In the genomic region with DNA sequence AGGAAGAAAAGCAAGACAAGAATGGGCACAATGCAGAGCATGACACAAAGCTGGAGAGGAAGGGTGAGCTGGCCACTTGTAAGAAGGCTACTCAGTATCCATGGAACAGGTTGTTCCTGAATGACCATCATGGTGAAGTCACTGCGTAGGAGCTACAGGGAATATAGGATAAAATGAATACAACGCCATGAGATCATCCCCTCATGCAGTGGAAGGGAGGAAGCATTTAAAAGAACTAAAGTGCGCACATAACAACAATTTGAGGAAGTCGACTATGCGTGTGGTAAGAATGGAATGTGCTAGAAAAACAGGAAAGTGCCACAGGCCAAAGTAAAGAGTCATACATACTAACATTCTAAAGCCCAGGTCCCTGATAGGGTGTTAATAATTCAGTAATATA, we compare ENCODE assay signal across 14 mouse cellular contexts.
DNase-seq lines count a peak whose midpoint lies in the region; ATAC-seq and TF ChIP-seq lines count a peak whose summit lies in the region.
"Had no signal": no experiment of that assay in that cellular context is flagged by ENCODE, and none has a peak within 500 bp of the region (broad histone marks: within the 10 kb centered on the region; RNA-seq: fewer than 3 reads in every experiment).

No protein-coding gene starts in this region.

- H3K27me3 ChIP-seq in heart, embryonic 13.5 days (replicated peaks), result no peaks in the 10 kb centered on the region
- H3K27me3 ChIP-seq in heart, embryonic 10.5 days (ENCODE audit: insufficient read depth, poor library complexity, severe bottlenecking), result no peaks in the 10 kb centered on the region
- H3K27me3 ChIP-seq in liver, postnatal 0 days (ENCODE audit: insufficient read depth, low read length), result no peaks in the 10 kb centered on the region
- H3K27me3 ChIP-seq in lung, embryonic 16.5 days (ENCODE audit: control insufficient read depth, insufficient read depth, low read depth, low read length), result no peaks in the 10 kb centered on the region
- H3K27me3 ChIP-seq in stomach, postnatal 0 days (ENCODE audit: control insufficient read depth, insufficient read depth, low read length), result no peaks in the 10 kb centered on the region
- H3K27me3 ChIP-seq: CH12.LX; hindbrain, embryonic 15.5 days; limb, embryonic 12.5 days; midbrain, embryonic 13.5 days had no signal

- DNase-seq in heart, embryonic 10.5 days (ENCODE audit: low spot score), result no peak
- no peak for DNase-seq in liver, postnatal 0 days
- no peak for DNase-seq in liver
- no peak for DNase-seq in stomach, postnatal 0 days (ENCODE audit: low spot score)
- DNase-seq in left cerebral cortex, adult 8-10 months (ENCODE audit: low spot score in 2 of 2), result no peak
- DNase-seq in frontal cortex, postnatal 10 days (ENCODE audit: low spot score in 2 of 2), result no peak
- DNase-seq: cerebellum, postnatal 10 days; thymus, postnatal 25 days had no signal

- peaks cover 11% of the 10 kb centered on the region for H3K4me1 ChIP-seq in heart, embryonic 13.5 days
- H3K4me1 ChIP-seq in heart, embryonic 10.5 days, result no peaks in the 10 kb centered on the region
- no peaks in the 10 kb centered on the region for H3K4me1 ChIP-seq in liver, postnatal 0 days (ENCODE audit: insufficient read depth)
- H3K4me1 ChIP-seq in lung, embryonic 16.5 days (replicated peaks; ENCODE audit: control insufficient read depth, insufficient read depth, low read length), result no peaks in the 10 kb centered on the region
- no peaks in the 10 kb centered on the region for H3K4me1 ChIP-seq in stomach, postnatal 0 days (replicated peaks; ENCODE audit: control insufficient read depth, insufficient read depth)
- H3K4me1 ChIP-seq: hindbrain, embryonic 15.5 days; limb, embryonic 12.5 days; midbrain, embryonic 13.5 days had no signal

- ATAC-seq in heart, embryonic 13.5 days (ENCODE audit: extremely low read depth, insufficient number of reproducible peaks, low FRiP score, low TSS enrichment), result no peak
- peak; percentile 71 for ATAC-seq in liver, postnatal 0 days
- ATAC-seq in lung, embryonic 16.5 days (ENCODE audit: low read depth), result peak; percentile 36; the same call in 1 of the 2 replicates
- ATAC-seq in stomach, postnatal 0 days (ENCODE audit: low FRiP score, low TSS enrichment), result no peak; the same call in 1 of the 2 replicates
- ATAC-seq: midbrain, embryonic 13.5 days had no signal

- TF ChIP-seq CTCF in liver, postnatal 0 days (IDR thresholded peaks at IDR 0.05; ENCODE audit: low read depth), result no peak
- no peak for TF ChIP-seq CTCF in stomach, postnatal 0 days (IDR thresholded peaks at IDR 0.05; ENCODE audit: low read depth)

- H3K9me3 ChIP-seq in heart, embryonic 13.5 days, result 0 out of 2 replicates have a peak, but pooled peaks cover 2% of the 10 kb centered on the region
- H3K9me3 ChIP-seq in heart, embryonic 10.5 days, result no peaks in the 10 kb centered on the region
- no peaks in the 10 kb centered on the region for H3K9me3 ChIP-seq in liver, postnatal 0 days (ENCODE audit: low read length)
- H3K9me3 ChIP-seq in lung, embryonic 16.5 days (ENCODE audit: control insufficient read depth, low read length), result no peaks in the 10 kb centered on the region
- H3K9me3 ChIP-seq in stomach, postnatal 0 days (ENCODE audit: control insufficient read depth, low read length), result no peaks in the 10 kb centered on the region
- H3K9me3 ChIP-seq: hindbrain, embryonic 15.5 days; limb, embryonic 12.5 days; midbrain, embryonic 13.5 days had no signal

- H3K9ac ChIP-seq in heart, embryonic 13.5 days, result no peak overlapping the region
- no peak overlapping the region for H3K9ac ChIP-seq in liver, postnatal 0 days (replicated peaks)
- H3K9ac ChIP-seq in lung, embryonic 16.5 days (ENCODE audit: low read length), result no peak overlapping the region
- no peak overlapping the region for H3K9ac ChIP-seq in stomach, postnatal 0 days (ENCODE audit: low read length)
- H3K9ac ChIP-seq: hindbrain, embryonic 15.5 days; limb, embryonic 12.5 days; midbrain, embryonic 13.5 days had no signal

- no peak overlapping the region for H3K4me3 ChIP-seq in heart, embryonic 13.5 days
- H3K4me3 ChIP-seq in heart, embryonic 10.5 days, result no peak overlapping the region
- H3K4me3 ChIP-seq in liver, postnatal 0 days (ENCODE audit: low read depth, low read length), result no peak overlapping the region
- H3K4me3 ChIP-seq in lung, embryonic 16.5 days (ENCODE audit: low read length), result no peak overlapping the region
- no peak overlapping the region for H3K4me3 ChIP-seq in stomach, postnatal 0 days (ENCODE audit: low read depth, low read length)
- H3K4me3 ChIP-seq: hindbrain, embryonic 15.5 days; limb, embryonic 12.5 days; midbrain, embryonic 13.5 days had no signal

- H3K27ac ChIP-seq in heart, embryonic 13.5 days (replicated peaks), result 0 out of 2 replicates have a peak overlapping the region, but pooled peaks have one; percentile 43
- H3K27ac ChIP-seq in heart, embryonic 10.5 days, result no peak overlapping the region
- H3K27ac ChIP-seq in liver, postnatal 0 days (ENCODE audit: low read depth), result 0 out of 2 replicates have a peak overlapping the region, but pooled peaks have one; percentile 31
- no peak overlapping the region for H3K27ac ChIP-seq in lung, embryonic 16.5 days (ENCODE audit: low read length)
- H3K27ac ChIP-seq in stomach, postnatal 0 days (replicated peaks), result 0 out of 2 replicates have a peak overlapping the region, but pooled peaks have one; percentile 49
- H3K27ac ChIP-seq: hindbrain, embryonic 15.5 days; limb, embryonic 12.5 days; midbrain, embryonic 13.5 days had no signal

- H3K36me3 ChIP-seq in heart, embryonic 13.5 days, result no peaks in the 10 kb centered on the region
- H3K36me3 ChIP-seq in heart, embryonic 10.5 days, result no peaks in the 10 kb centered on the region
- no peaks in the 10 kb centered on the region for H3K36me3 ChIP-seq in liver, postnatal 0 days (replicated peaks; ENCODE audit: insufficient read depth, low read length)
- H3K36me3 ChIP-seq in lung, embryonic 16.5 days (ENCODE audit: control insufficient read depth, insufficient read depth, low read length), result no peaks in the 10 kb centered on the region
- H3K36me3 ChIP-seq in stomach, postnatal 0 days (ENCODE audit: control insufficient read depth, insufficient read depth, low read length), result no peaks in the 10 kb centered on the region
- H3K36me3 ChIP-seq: hindbrain, embryonic 15.5 days; limb, embryonic 12.5 days; midbrain, embryonic 13.5 days had no signal

- TF ChIP-seq EP300 in liver, postnatal 0 days (IDR thresholded peaks at IDR 0.05; ENCODE audit: low read depth), result peak; percentile 72
- TF ChIP-seq EP300 in stomach, postnatal 0 days (optimal IDR thresholded peaks at IDR 0.05), result no peak

- H3K4me2 ChIP-seq in heart, embryonic 13.5 days, result no peak overlapping the region
- no peak overlapping the region for H3K4me2 ChIP-seq in liver, postnatal 0 days (ENCODE audit: low read depth, low read length)
- no peak overlapping the region for H3K4me2 ChIP-seq in lung, embryonic 16.5 days (ENCODE audit: low read depth, low read length)
- H3K4me2 ChIP-seq in stomach, postnatal 0 days (replicated peaks; ENCODE audit: low read depth), result no peak overlapping the region
- H3K4me2 ChIP-seq: hindbrain, embryonic 15.5 days; limb, embryonic 12.5 days; midbrain, embryonic 13.5 days had no signal

- 67% methylated on average over 5 of the region's 5 CpGs for WGBS in heart, embryonic 13.5 days
- WGBS in heart, embryonic 10.5 days, result 65% methylated on average over 5 of the region's 5 CpGs
- 50% methylated on average over 5 of the region's 5 CpGs for WGBS in liver, postnatal 0 days (ENCODE audit: insufficient replicate concordance)
- WGBS in lung, embryonic 16.5 days, result 66% methylated on average over 5 of the region's 5 CpGs
- WGBS in stomach, postnatal 0 days, result 82% methylated on average over 5 of the region's 5 CpGs

Comparison
In these comparisons a context has a peak if more than half of its experiments do, and no peak if none do; other contexts are left out.
1. H3K27ac ChIP-seq: peak in heart, embryonic 13.5 days (single experiment), liver, postnatal 0 days (single experiment) and stomach, postnatal 0 days (single experiment); none in heart, embryonic 10.5 days (single experiment) and lung, embryonic 16.5 days (single experiment).
2. ATAC-seq: peak in liver, postnatal 0 days (single experiment) and lung, embryonic 16.5 days (single experiment); none in heart, embryonic 13.5 days (single experiment) and stomach, postnatal 0 days (single experiment).